Mouse (Mus musculus): ENCODE data around the gene Sdhc. TPM values are rescaled to one million over a fixed set of nuclear protein-coding genes. Genes with fewer than 3 reads are reported as not detected.

Gene Sdhc
- polyA plus RNA-seq, 1 experiment from 2014 or later: 207 TPM

DNA sequence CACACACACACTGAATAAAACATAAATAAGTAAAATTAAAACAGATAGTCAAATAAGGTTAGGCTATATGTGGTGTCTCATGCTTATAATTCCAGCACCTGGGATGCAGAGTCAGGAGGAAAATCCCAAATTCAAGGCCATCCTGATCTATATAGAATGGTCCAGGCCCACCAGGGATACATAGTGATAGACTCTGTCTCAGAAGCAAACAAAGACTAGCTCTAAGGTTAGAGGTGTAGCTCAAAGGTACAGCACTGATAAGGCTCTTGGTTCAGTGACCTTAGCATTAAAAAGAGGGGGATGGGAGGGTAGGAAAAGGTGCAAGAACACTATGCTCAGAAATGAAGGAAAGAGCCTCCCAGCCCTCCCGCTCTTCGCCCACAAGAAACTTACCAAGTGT, 14.8 kb downstream of the Sdhc start:
- peaks cover 53% of the 10 kb centered on the region for H3K36me3 ChIP-seq (replicated peaks; ENCODE audit: insufficient read depth, low read length)
- no peak for DNase-seq
- no peaks in the 10 kb centered on the region for H3K27me3 ChIP-seq (ENCODE audit: insufficient read depth, low read length)
- H3K9me3 ChIP-seq (ENCODE audit: low read length): no peaks in the 10 kb centered on the region
- H3K4me2 ChIP-seq (ENCODE audit: low read depth, low read length): no peak overlapping the region
- no peaks in the 10 kb centered on the region; the same call in 1 of the 2 replicates for H3K4me1 ChIP-seq (ENCODE audit: insufficient read depth)
- H3K27ac ChIP-seq (ENCODE audit: low read depth): no peak overlapping the region
- no peak overlapping the region for H3K9ac ChIP-seq (replicated peaks)
- no peak for TF ChIP-seq CTCF (IDR thresholded peaks at IDR 0.05; ENCODE audit: low read depth)
- no peak for TF ChIP-seq EP300 (IDR thresholded peaks at IDR 0.05; ENCODE audit: low read depth)
- WGBS (ENCODE audit: insufficient replicate concordance): 93% methylated on average over 2 of the region's 2 CpGs
- no peak overlapping the region for H3K4me3 ChIP-seq (ENCODE audit: low read depth, low read length)
- no peak for ATAC-seq

- Histone ChIP-seq H3K9ac (replicated peaks) (no peak overlapping the region), H3K27me3 (ENCODE audit: insufficient read depth, low read length) (no peaks in the 10 kb centered on the region), H3K4me3 (ENCODE audit: low read depth, low read length) (no peak overlapping the region), H3K4me1 (ENCODE audit: insufficient read depth) (no peaks in the 10 kb centered on the region; the same call in 1 of the 2 replicates), H3K36me3 (replicated peaks; ENCODE audit: insufficient read depth, low read length) (peaks cover 53% of the 10 kb centered on the region), H3K4me2 (ENCODE audit: low read depth, low read length) (no peak overlapping the region), H3K27ac (ENCODE audit: low read depth) (no peak overlapping the region), H3K9me3 (ENCODE audit: low read length) (no peaks in the 10 kb centered on the region)
- 67% methylated on average over 1 of the region's 1 CpGs for WGBS (ENCODE audit: insufficient replicate concordance)
- no peak for DNase-seq
- no peak for TF ChIP-seq EP300 (IDR thresholded peaks at IDR 0.05; ENCODE audit: low read depth)
- no peak for TF ChIP-seq CTCF (IDR thresholded peaks at IDR 0.05; ENCODE audit: low read depth)
- no peak for ATAC-seq
Observed at GRCm38 (mm10) chr1:171130971-171131370, 19.4 kb downstream of the Sdhc start.

DNA sequence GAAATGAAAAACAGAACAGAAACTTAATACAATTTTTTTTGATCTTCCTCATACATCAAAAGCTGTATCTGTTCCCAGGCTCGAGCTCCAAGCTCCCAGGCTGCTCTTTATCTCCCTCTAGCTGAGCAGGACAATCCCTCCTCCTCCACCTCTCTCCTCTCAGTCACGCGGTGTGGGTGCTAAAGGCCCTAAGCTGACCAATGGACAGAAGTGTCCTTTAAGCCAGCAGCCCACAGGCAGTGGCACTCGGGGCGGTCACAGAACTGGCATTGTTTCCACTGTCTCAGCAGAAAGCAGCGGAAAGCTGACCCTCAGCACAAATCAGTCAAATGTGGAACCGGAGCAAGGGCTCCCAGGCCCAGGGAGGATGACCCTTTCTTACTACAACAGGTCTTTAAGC, 21.2 kb downstream of the Sdhc start:
- ATAC-seq (peak; percentile 59; the same call in 1 of the 2 replicates), DNase-seq (no peak)
- no peaks in the 10 kb centered on the region for H3K9me3 ChIP-seq (ENCODE audit: low read length)
- H3K4me1 ChIP-seq (ENCODE audit: insufficient read depth): peaks cover 3% of the 10 kb centered on the region; the same call in 1 of the 2 replicates
- no peak overlapping the region for H3K4me3 ChIP-seq (ENCODE audit: low read depth, low read length)
- peaks cover 37% of the 10 kb centered on the region for H3K36me3 ChIP-seq (replicated peaks; ENCODE audit: insufficient read depth, low read length)
- no peak overlapping the region for H3K9ac ChIP-seq (replicated peaks)
- no peak overlapping the region for H3K27ac ChIP-seq (ENCODE audit: low read depth)
- whole genome bisulfite sequencing (ENCODE audit: insufficient replicate concordance): 70% methylated on average over 7 of the region's 7 CpGs
- H3K4me2 ChIP-seq (ENCODE audit: low read depth, low read length): no peak overlapping the region
- H3K27me3 ChIP-seq (ENCODE audit: insufficient read depth, low read length): no peaks in the 10 kb centered on the region
- TF ChIP-seq EP300 (IDR thresholded peaks at IDR 0.05; ENCODE audit: low read depth) (no peak), CTCF (IDR thresholded peaks at IDR 0.05; ENCODE audit: low read depth) (peak; percentile 23)

DNA sequence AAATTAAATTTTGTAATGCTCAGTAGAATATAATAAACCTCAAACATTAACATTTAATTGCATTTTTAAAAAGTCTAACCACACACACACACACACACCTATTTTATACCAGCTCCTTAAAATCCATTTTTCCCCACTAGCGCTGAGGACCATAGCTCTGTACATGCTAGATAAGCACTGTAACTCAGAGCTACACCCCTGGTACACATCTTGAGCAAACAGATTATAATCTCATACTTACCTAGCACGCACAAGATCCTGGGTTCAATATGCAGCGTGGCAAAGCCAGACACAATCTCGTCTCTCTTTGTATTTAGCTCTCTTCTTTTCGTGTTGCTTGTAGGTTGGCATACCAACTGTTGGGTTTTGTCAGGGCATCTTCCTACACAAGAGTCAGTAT, 26.0 kb downstream of the Sdhc start:
- H3K9ac ChIP-seq (replicated peaks): no peak overlapping the region
- H3K4me3 ChIP-seq (ENCODE audit: low read depth, low read length): no peak overlapping the region
- peaks cover 11% of the 10 kb centered on the region for H3K36me3 ChIP-seq (replicated peaks; ENCODE audit: insufficient read depth, low read length)
- no peaks in the 10 kb centered on the region for H3K27me3 ChIP-seq (ENCODE audit: insufficient read depth, low read length)
- WGBS (ENCODE audit: insufficient replicate concordance): 63% methylated on average over 5 of the region's 5 CpGs
- peak; percentile 79 for ATAC-seq
- no peak for DNase-seq
- no peaks in the 10 kb centered on the region for H3K9me3 ChIP-seq (ENCODE audit: low read length)
- H3K4me2 ChIP-seq (ENCODE audit: low read depth, low read length): peak overlapping the region; percentile 55
- H3K27ac ChIP-seq (ENCODE audit: low read depth): peak overlapping the region; percentile 45; the same call in 1 of the 2 replicates
- H3K4me1 ChIP-seq (ENCODE audit: insufficient read depth): peaks cover 16% of the 10 kb centered on the region
- TF ChIP-seq CTCF (IDR thresholded peaks at IDR 0.05; ENCODE audit: low read depth) (no peak), EP300 (IDR thresholded peaks at IDR 0.05; ENCODE audit: low read depth) (peak; percentile 79)

GRCm38 (mm10) chr1:171122932-171123331, 27.5 kb downstream of the Sdhc start:
- peak overlapping the region; percentile 34 for H3K4me2 ChIP-seq (ENCODE audit: low read depth, low read length)
- peaks cover 16% of the 10 kb centered on the region for H3K4me1 ChIP-seq (ENCODE audit: insufficient read depth)
- H3K27ac ChIP-seq (ENCODE audit: low read depth): 0 out of 2 replicates have a peak overlapping the region, but pooled peaks have one; percentile 24
- no peak overlapping the region for H3K4me3 ChIP-seq (ENCODE audit: low read depth, low read length)
- H3K36me3 ChIP-seq (replicated peaks; ENCODE audit: insufficient read depth, low read length): peaks cover 2% of the 10 kb centered on the region
- DNase-seq (peak; percentile 57), ATAC-seq (peak; percentile 71)
- no peaks in the 10 kb centered on the region for H3K27me3 ChIP-seq (ENCODE audit: insufficient read depth, low read length)
- H3K9me3 ChIP-seq (ENCODE audit: low read length): no peaks in the 10 kb centered on the region
- no peak overlapping the region for H3K9ac ChIP-seq (replicated peaks)
- TF ChIP-seq EP300 (IDR thresholded peaks at IDR 0.05; ENCODE audit: low read depth) (no peak), CTCF (IDR thresholded peaks at IDR 0.05; ENCODE audit: low read depth) (no peak)
- 31% methylated on average over 7 of the region's 7 CpGs for WGBS (ENCODE audit: insufficient replicate concordance)

- 42% methylated on average over 5 of the region's 5 CpGs for WGBS (ENCODE audit: insufficient replicate concordance)
- no peak overlapping the region for H3K4me2 ChIP-seq (ENCODE audit: low read depth, low read length)
- no peak overlapping the region for H3K4me3 ChIP-seq (ENCODE audit: low read depth, low read length)
- H3K9ac ChIP-seq (replicated peaks): no peak overlapping the region
- no peak for ATAC-seq
- H3K9me3 ChIP-seq (ENCODE audit: low read length): no peaks in the 10 kb centered on the region
- H3K27me3 ChIP-seq (ENCODE audit: insufficient read depth, low read length): no peaks in the 10 kb centered on the region
- no peaks in the 10 kb centered on the region; the same call in 1 of the 2 replicates for H3K36me3 ChIP-seq (replicated peaks; ENCODE audit: insufficient read depth, low read length)
- H3K4me1 ChIP-seq (ENCODE audit: insufficient read depth): peaks cover 16% of the 10 kb centered on the region
- no peak for DNase-seq
- H3K27ac ChIP-seq (ENCODE audit: low read depth): no peak overlapping the region
- TF ChIP-seq CTCF (IDR thresholded peaks at IDR 0.05; ENCODE audit: low read depth) (no peak), EP300 (IDR thresholded peaks at IDR 0.05; ENCODE audit: low read depth) (no peak)
Observed at GRCm38 (mm10) chr1:171121839-171122238, 28.6 kb downstream of the Sdhc start.
